Mouse (Mus musculus) intestine, embryonic 15.5 days (tissue): ENCODE data around the gene Arid1b. TPM values are rescaled to one million over a fixed set of nuclear protein-coding genes. Genes with fewer than 3 reads are reported as not detected.

Source experiments
- ATAC-seq: fragments of 200-750 bp; cut with Nextera tagmentation; 2 replicates; pipeline ENCODE4 v1.8.0; 2017; ENCODE audit warnings: moderate TSS enrichment, moderate library complexity
- H3K27ac ChIP-seq: fragments of 300-500 bp; sonication (generic); 2 replicates; pipeline ENCODE4 v1.5.1; 2015; ENCODE audit warnings: mild to moderate bottlenecking, inconsistent platforms
- H3K27me3 ChIP-seq: fragments of 300-500 bp; sonication (generic); replicated peaks from 2 replicates; pipeline ENCODE4 v1.6.1; 2015; ENCODE audit warnings: inconsistent platforms
- H3K36me3 ChIP-seq: fragments of 300-500 bp; sonication (generic); 2 replicates; pipeline ENCODE4 v1.6.1; 2015; ENCODE audit warnings: inconsistent platforms
- H3K4me1 ChIP-seq: fragments of 300-500 bp; sonication (generic); replicated peaks from 2 replicates; pipeline ENCODE4 v1.6.1; 2015; ENCODE audit warnings: inconsistent platforms
- H3K4me2 ChIP-seq: fragments of 300-500 bp; sonication (generic); replicated peaks from 2 replicates; pipeline ENCODE4 v1.6.1; 2015; ENCODE audit warnings: mild to moderate bottlenecking, inconsistent platforms
- H3K4me3 ChIP-seq: fragments of 300-500 bp; sonication (generic); replicated peaks from 2 replicates; pipeline ENCODE4 v1.5.1; 2015; ENCODE audit warnings: inconsistent platforms
- H3K9ac ChIP-seq: fragments of 300-500 bp; sonication (generic); 2 replicates; pipeline ENCODE4 v1.6.1; 2015; ENCODE audit warnings: inconsistent platforms
- H3K9me3 ChIP-seq: fragments of 300-500 bp; sonication (generic); 2 replicates; pipeline ENCODE4 v1.6.1; 2016; ENCODE audit warnings: inconsistent platforms
- WGBS: fragments of 180-500 bp; shearing (Covaris S2); methylation state at CpG from one replicate; pipeline ENCODE4 v1.1.7; 2015; 5-methylcytosine and 5-hydroxymethylcytosine counted together
- polyA plus RNA-seq: library from polyadenylated mRNA; unstranded; fragments of >200 nt; fragmentation: Nextera tagmentation; extraction: Ambion mirVana; gene quantifications from 2 replicates; pipeline ENCODE4 v1.2.1, GENCODE M21; 2015

The Arid1b gene
- polyA plus RNA-seq, 1 experiment from 2014 or later: 9.1 TPM

DNA sequence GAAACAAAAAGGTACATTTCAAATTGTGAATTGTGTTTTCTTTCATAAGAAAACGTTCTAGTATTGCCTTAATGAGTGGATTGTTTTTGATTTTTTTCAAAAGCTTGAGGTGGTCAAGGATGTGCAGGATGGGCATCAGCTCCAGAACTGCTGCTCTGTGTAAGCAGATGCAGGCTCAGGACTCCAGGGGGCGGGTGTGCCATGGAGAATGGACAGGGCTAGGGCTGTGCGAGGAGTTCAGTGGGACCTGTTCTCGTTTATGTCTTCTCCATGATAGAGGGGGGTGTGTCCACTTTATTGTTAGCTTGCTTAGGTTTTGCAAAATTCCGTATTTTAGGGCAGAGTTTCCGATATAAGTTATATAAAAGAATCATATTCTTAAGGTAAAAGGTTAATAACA, 70.6 kb downstream of the Arid1b start:
- 72% methylated on average over 6 of the region's 6 CpGs for WGBS
- H3K36me3 ChIP-seq: no peaks in the 10 kb centered on the region
- no peaks in the 10 kb centered on the region for H3K9me3 ChIP-seq
- no peak overlapping the region for H3K9ac ChIP-seq
- no peak overlapping the region for H3K4me2 ChIP-seq
- no peak for ATAC-seq
- H3K4me3 ChIP-seq: no peak overlapping the region
- H3K27ac ChIP-seq: no peak overlapping the region
- no peaks in the 10 kb centered on the region for H3K27me3 ChIP-seq
- peaks cover 31% of the 10 kb centered on the region for H3K4me1 ChIP-seq

DNA sequence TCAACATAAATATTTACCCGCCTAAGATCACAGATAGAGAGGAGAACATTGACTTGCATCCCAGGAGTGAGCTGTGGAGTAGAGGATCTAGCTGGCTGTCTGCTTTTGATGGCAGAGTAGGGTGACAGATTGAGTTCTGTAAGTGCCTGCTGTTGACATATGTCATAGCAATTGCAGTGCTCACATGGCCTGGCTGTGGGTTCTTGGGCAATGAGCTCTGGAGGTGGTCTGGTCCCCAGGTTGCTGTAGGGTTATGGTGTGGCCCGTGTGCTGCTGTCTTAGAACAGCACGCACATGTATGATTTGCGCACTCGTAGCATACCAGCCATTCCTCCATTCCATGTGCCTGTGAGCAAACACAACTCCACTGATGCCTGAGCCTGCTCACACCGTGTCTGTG, 71.1 kb downstream of the Arid1b start:
- Histone ChIP-seq H3K9me3 (no peaks in the 10 kb centered on the region), H3K4me3 (no peak overlapping the region), H3K36me3 (no peaks in the 10 kb centered on the region), H3K4me1 (peaks cover 26% of the 10 kb centered on the region), H3K27me3 (no peaks in the 10 kb centered on the region), H3K27ac (no peak overlapping the region), H3K9ac (no peak overlapping the region), H3K4me2 (no peak overlapping the region)
- no peak for ATAC-seq
- 74% methylated on average over 6 of the region's 6 CpGs for WGBS

DNA sequence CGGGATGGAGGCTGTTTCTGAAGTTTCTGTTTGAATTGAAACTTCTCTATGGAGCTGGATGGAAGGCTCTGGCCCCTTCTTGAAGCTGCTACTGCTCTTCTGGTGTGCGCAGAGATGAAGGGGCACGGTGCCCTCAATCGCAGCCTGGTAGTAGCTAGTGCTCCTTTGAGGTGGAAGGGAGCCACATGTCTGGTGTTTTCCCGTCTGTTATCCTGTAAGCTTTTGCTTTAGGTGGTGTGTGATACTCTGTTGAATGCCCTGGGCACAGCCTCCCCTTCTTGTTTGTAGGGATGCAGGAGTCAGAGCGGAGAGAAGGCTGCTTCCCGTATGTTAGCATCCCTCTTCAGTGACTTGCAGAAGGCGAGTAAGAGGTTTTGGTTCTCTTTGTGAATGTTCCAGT, 72.7 kb downstream of the Arid1b start:
- no peak overlapping the region for H3K4me2 ChIP-seq
- no peaks in the 10 kb centered on the region for H3K27me3 ChIP-seq
- peaks cover 18% of the 10 kb centered on the region for H3K4me1 ChIP-seq
- H3K36me3 ChIP-seq: 0 out of 2 replicates have a peak, but pooled peaks cover 3% of the 10 kb centered on the region
- no peak overlapping the region for H3K9ac ChIP-seq
- H3K4me3 ChIP-seq: no peak overlapping the region
- 80% methylated on average over 8 of the region's 8 CpGs for WGBS
- H3K9me3 ChIP-seq: no peaks in the 10 kb centered on the region
- H3K27ac ChIP-seq: no peak overlapping the region
- no peak for ATAC-seq

DNA sequence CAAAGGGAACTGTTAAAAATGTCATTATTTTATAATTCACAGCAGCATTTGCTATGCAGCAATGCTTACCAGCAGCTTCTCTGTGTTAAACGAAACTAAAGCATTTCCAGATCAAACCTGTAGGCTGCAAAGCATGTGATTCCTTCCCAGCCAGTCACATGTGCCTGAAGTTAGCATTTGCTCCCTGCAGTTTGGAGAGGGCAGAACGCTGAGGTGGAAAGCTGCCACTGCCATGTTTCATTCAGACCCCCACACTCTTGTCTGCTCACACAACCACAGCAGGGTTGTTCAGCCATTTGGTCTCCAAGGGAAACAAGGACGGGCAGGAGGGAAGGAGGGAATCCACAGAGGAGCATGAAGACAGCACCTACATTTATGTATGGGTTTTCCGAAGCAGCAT, 73.1 kb downstream of the Arid1b start:
- 59% methylated on average over 4 of the region's 4 CpGs for WGBS
- no peaks in the 10 kb centered on the region for H3K27me3 ChIP-seq
- no peak for ATAC-seq

DNA sequence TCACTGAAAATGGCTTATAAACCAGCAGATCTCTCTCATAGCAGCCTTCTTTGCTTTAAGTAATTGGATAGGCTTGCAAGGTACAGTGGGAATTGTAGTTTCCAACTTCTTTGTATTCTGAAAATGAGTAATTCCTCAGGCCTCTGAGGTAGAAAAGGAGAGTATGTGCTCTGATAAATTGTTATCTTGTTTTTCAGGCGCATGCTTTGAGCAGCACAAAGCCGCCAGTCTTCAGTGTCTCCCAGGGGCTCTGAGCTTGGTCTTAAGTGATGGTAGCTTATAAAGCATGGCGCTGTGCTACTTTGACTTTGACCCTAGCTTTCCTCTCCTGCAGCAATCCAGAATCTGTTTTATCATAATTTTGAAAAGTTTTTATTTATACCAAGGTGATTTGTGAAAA, 76.3 kb downstream of the Arid1b start:
- Histone ChIP-seq H3K4me1 (peaks cover 15% of the 10 kb centered on the region), H3K9ac (no peak overlapping the region), H3K4me2 (no peak overlapping the region), H3K9me3 (no peaks in the 10 kb centered on the region), H3K27ac (no peak overlapping the region), H3K4me3 (no peak overlapping the region), H3K27me3 (no peaks in the 10 kb centered on the region), H3K36me3 (0 out of 2 replicates have a peak, but pooled peaks cover 3% of the 10 kb centered on the region)
- 65% methylated on average over 3 of the region's 3 CpGs for WGBS
- ATAC-seq: no peak

More for the DNA sequence above, 73.1 kb downstream of the Arid1b start:
- Histone ChIP-seq H3K9me3 (no peaks in the 10 kb centered on the region), H3K4me3 (no peak overlapping the region), H3K27ac (no peak overlapping the region), H3K36me3 (0 out of 2 replicates have a peak, but pooled peaks cover 3% of the 10 kb centered on the region), H3K4me1 (peaks cover 18% of the 10 kb centered on the region), H3K4me2 (no peak overlapping the region), H3K9ac (no peak overlapping the region)

DNA sequence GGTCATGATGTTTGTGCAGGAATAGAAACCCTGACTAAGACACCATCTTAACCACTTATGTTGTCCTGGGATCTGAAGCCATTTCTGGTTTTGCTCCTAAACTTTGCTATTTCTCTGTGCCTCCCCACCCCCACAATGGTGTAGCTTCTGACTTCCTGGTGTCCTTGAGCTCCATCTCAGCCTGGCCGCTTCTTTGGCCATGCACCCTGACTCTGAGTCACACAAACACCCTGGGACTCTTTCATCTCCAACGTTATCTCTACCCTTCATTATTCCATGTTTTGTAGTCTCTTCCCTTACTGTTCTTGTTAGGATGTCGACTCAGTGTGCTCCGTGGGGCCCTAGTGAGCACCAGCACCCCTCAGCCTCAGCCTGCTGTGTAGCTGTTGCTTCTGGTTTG, 78.4 kb downstream of the Arid1b start:
- no peak overlapping the region for H3K4me3 ChIP-seq
- no peaks in the 10 kb centered on the region for H3K9me3 ChIP-seq
- no peak overlapping the region for H3K9ac ChIP-seq
- no peaks in the 10 kb centered on the region for H3K27me3 ChIP-seq
- H3K27ac ChIP-seq: no peak overlapping the region
- peaks cover 8% of the 10 kb centered on the region for H3K4me1 ChIP-seq
- H3K36me3 ChIP-seq: 0 out of 2 replicates have a peak, but pooled peaks cover 3% of the 10 kb centered on the region
- ATAC-seq: no peak
- WGBS: 69% methylated on average over 4 of the region's 4 CpGs
- H3K4me2 ChIP-seq: no peak overlapping the region

DNA sequence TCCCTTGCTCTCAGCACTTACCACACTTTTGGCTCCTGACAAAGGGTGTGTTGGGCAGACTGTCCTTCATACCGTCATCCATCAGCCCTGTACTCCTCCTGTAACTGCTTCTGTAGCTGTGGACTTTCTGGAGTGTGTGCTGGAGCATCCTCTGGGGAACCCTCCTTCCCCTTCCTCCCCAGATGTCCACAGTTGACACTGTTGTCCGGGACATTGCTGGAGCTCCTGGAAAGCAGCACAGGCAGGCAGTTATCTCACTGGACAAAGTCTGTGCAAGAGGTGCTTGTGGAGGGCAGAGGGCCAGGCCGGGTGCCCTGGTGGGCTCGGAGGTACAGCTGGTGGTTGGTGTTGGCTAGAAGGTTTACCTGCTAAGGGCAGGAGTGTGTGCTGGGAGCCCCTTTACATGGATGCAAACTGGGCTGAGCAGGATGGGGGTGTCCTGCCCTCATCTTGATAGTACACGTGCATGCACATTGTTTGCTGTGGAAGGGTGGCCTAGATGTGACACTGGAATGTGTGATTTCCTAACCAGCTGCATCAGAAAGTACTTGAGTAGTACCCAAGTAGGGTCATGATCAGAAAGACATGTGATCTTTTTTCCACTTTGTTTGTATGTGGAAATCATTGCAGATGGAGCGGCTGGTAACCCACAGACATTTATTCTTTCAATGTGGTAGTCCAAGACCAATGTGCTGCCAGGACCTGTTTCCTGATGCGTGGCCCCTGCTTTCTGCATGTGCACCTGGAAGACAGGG, 80.8 kb downstream of the Arid1b start:
- H3K27ac ChIP-seq: no peak overlapping the region
- H3K4me1 ChIP-seq: peaks cover 10% of the 10 kb centered on the region
- no peaks in the 10 kb centered on the region for H3K27me3 ChIP-seq
- no peak overlapping the region for H3K4me3 ChIP-seq
- H3K4me2 ChIP-seq: no peak overlapping the region
- 0 out of 2 replicates have a peak, but pooled peaks cover 3% of the 10 kb centered on the region for H3K36me3 ChIP-seq
- H3K9me3 ChIP-seq: no peaks in the 10 kb centered on the region
- no peak overlapping the region for H3K9ac ChIP-seq
- 78% methylated on average over 7 of the region's 7 CpGs for WGBS
- no peak for ATAC-seq

DNA sequence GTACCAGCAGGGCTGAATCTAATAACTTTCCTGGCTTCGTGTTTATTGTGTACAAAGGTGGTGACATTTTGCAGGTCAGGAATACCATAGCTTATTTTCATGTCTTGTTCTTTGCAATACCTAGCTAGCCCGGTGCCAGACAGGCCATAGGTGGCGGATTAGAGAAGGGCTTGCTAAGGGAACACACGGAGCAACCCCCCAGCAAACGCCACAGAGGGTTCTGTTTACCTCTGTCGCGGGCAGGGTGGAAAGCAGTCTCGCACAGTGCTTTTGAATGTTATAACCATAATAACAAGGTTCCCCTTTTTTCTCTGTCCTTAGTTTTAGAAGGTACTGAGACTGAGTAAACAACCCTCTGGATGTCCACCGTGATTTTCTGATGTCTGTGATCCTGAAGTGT, 83.9 kb downstream of the Arid1b start:
- ATAC-seq: no peak
- Histone ChIP-seq H3K27me3 (no peaks in the 10 kb centered on the region), H3K36me3 (no peaks in the 10 kb centered on the region), H3K4me3 (no peak overlapping the region), H3K27ac (no peak overlapping the region), H3K4me2 (no peak overlapping the region), H3K4me1 (peaks cover 30% of the 10 kb centered on the region), H3K9me3 (no peaks in the 10 kb centered on the region), H3K9ac (no peak overlapping the region)
- WGBS: 48% methylated on average over 9 of the region's 9 CpGs

DNA sequence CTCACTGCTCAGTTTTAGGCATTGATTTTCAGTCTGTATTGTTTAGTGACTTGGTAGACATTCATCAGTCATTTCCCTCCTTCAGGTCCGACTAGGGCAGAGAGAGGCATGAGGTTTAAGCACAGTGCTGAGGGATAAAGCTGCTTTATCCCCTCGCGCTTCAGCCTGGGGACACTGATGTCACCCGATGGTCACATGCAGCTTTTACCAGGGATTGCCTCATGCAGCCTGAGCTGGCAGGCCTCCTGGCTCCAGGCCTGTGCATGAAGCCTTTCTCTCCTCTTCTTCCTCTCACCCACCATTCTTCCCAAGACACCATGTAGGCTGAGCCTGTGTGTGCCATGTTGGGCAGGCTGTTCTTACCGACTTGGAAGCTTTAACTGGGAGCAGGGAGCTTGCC, 84.4 kb downstream of the Arid1b start:
- no peaks in the 10 kb centered on the region for H3K36me3 ChIP-seq
- 71% methylated on average over 5 of the region's 5 CpGs for WGBS
- no peak overlapping the region for H3K4me3 ChIP-seq
- H3K9me3 ChIP-seq: no peaks in the 10 kb centered on the region
- peaks cover 34% of the 10 kb centered on the region for H3K4me1 ChIP-seq
- no peaks in the 10 kb centered on the region for H3K27me3 ChIP-seq
- ATAC-seq: no peak
- no peak overlapping the region for H3K27ac ChIP-seq
- H3K9ac ChIP-seq: no peak overlapping the region
- H3K4me2 ChIP-seq: no peak overlapping the region

DNA sequence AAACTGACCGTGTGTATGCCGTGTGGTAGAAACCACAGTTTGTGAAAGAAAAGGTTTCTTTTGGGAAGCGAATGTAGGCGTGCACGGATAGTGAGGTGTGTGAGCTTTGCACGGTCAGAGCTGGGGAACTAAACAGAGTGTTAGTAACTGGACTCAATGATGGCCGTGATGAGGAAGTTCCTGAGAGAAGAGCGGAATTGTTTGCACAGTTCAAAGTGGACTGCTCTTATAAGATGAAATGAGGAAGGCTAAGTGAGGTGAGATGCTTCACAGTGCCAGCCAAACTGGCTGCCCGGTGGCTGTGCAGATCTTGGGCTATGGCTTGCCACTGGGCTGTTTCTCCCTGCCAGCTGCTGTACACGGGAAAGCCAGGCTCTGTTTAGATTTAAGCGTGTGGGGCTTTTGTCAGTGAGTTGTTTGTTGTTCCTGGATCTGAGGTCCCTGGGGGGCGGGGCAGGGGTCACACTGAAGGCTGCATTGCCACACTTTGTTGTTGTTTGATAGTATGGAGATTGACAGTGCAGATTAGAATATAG, 86.8 kb downstream of the Arid1b start:
- Histone ChIP-seq H3K27me3 (no peaks in the 10 kb centered on the region), H3K4me2 (no peak overlapping the region), H3K36me3 (no peaks in the 10 kb centered on the region), H3K9me3 (no peaks in the 10 kb centered on the region), H3K9ac (no peak overlapping the region), H3K27ac (no peak overlapping the region), H3K4me3 (no peak overlapping the region), H3K4me1 (peaks cover 53% of the 10 kb centered on the region)
- WGBS: 44% methylated on average over 12 of the region's 12 CpGs
- ATAC-seq: no peak

DNA sequence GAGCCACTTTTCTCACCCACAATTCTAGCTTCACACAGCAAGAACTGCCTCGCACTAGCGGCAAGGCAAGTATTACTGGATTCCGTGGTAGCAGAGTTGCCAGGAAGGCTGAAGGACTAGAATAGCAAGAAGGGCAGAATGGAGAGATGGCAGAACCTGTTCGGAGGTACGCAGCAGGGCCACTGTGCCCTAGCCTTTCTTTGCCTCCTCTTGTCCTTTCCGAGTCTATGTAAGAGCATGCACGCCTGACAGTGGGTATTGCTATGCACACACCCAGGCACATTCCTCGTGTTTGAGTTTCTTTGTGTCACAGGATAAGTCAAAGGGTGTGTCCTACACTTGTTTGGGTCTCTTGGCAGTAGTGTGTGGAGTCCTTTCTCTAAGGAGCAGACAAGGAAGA, 88.1 kb downstream of the Arid1b start:
- Histone ChIP-seq H3K4me1 (peaks cover 52% of the 10 kb centered on the region), H3K27me3 (no peaks in the 10 kb centered on the region), H3K9ac (no peak overlapping the region), H3K4me2 (no peak overlapping the region), H3K27ac (no peak overlapping the region), H3K4me3 (no peak overlapping the region), H3K9me3 (no peaks in the 10 kb centered on the region), H3K36me3 (no peaks in the 10 kb centered on the region)
- peak; percentile 29; the same call in 1 of the 2 replicates for ATAC-seq
- WGBS: 74% methylated on average over 8 of the region's 8 CpGs

DNA sequence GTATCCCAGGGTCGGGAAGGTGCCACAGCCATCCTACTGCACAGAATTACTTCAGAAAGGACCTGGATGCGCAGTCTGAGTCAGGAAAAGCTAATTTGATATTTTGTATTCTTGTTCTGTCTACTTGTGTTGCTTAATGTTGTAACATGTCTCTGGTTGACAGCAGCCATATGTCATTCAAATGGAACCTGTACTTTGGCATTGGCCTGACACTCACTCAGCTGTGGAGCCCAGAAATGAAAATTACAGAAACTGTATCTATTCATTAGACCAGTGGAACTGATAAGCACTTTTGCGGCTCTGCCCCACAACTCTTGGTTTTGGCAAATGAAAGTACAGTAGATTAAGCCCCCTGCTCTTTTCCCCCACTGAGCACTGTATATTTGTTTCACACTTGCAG, 89.4 kb downstream of the Arid1b start:
- 85% methylated on average over 3 of the region's 3 CpGs for WGBS
- Histone ChIP-seq H3K27me3 (no peaks in the 10 kb centered on the region), H3K4me3 (no peak overlapping the region), H3K9me3 (no peaks in the 10 kb centered on the region), H3K4me1 (peaks cover 52% of the 10 kb centered on the region), H3K4me2 (no peak overlapping the region), H3K36me3 (no peaks in the 10 kb centered on the region), H3K27ac (0 out of 2 replicates have a peak overlapping the region, but pooled peaks have one; percentile 17), H3K9ac (no peak overlapping the region)
- no peak for ATAC-seq

DNA sequence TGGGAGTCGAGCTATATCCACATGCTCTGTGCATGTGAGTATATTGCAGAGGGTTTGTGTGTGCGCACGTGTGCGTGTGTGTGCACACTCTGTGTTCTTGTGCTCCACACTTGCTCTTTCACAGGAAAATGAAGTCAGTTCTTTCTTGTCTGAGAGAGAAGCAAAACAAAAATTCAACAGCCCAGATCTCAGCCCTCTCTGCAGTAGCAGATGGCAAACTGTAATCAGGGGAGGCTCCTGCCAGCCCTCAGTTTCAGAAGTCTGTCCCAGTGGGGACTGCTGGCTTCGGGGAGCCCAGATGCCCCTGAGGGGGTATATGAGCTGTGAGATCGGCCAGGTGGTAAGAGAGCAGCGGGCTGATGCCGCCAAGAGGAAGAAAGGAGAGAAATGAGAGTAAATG, 90.0 kb downstream of the Arid1b start:
- Histone ChIP-seq H3K27ac (no peak overlapping the region), H3K27me3 (no peaks in the 10 kb centered on the region), H3K9me3 (no peaks in the 10 kb centered on the region), H3K4me3 (no peak overlapping the region), H3K4me1 (peaks cover 50% of the 10 kb centered on the region), H3K9ac (no peak overlapping the region), H3K36me3 (no peaks in the 10 kb centered on the region), H3K4me2 (no peak overlapping the region)
- WGBS: 56% methylated on average over 8 of the region's 8 CpGs
- no peak for ATAC-seq
